Mouse (Mus musculus): ENCODE results near the gene Vmn1r51. TPM values are rescaled to one million over a fixed set of nuclear protein-coding genes. Genes with fewer than 3 reads are reported as not detected.
"Not testable (repeated sequence)": the region's sequence is repeated elsewhere in the genome, so short reads cannot be mapped to it uniquely, and the experiment has no call there.

Vmn1r51 gene
- 0.08 TPM in 1 of 2 replicates, not detected in the other for polyA plus RNA-seq (2014; fragmentation: Nextera tagmentation; extraction: Ambion mirVana)

- not testable (repeated sequence) for H3K4me3 ChIP-seq (ENCODE audit: low read depth, low read length); H3K36me3 ChIP-seq (ENCODE audit: control insufficient read depth, insufficient read depth, low read length); H3K9ac ChIP-seq (ENCODE audit: low read length); H3K27me3 ChIP-seq (ENCODE audit: control insufficient read depth, insufficient read depth, low read length); DNase-seq (ENCODE audit: low spot score); H3K27ac ChIP-seq (ENCODE audit: low read depth, low read length); H3K4me2 ChIP-seq (ENCODE audit: low read depth); H3K9me3 ChIP-seq (ENCODE audit: control insufficient read depth, low read length); ATAC-seq (ENCODE audit: insufficient read depth, low FRiP score, low TSS enrichment); H3K4me1 ChIP-seq (ENCODE audit: control insufficient read depth, insufficient read depth, low read length)
- 87% methylated on average over 1 of the region's 1 CpGs for WGBS
These were observed at the start of gene Vmn1r51 for GRCm38 (mm10) chr6:90122296-90122695. TSS of gene Vmn1r51 (plus strand) at chr6:90122596.

DNA sequence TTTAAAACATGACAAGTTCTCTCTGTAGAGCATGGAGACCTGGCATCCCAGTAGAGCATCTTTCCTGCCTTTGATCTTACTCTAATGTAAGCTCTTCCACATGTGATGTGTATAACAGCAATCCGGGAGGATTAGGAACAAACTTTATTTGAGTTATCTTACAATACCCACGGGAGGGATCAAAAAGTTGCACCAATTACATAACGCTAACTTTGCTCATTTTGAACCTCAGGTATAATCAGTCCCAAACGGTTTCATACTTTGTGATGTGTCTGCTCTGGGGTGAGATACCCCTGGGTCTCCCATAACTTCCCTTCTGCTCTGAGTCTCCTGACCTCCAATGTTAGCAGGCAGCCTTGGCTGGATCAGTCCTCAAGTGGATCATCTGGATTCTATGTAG lies 44.0 kb upstream of the Vmn1r51 start, which contains the start of gene Vmn1r49:
Gene Vmn1r49 (minus strand): TSS at position 101 of the 400 bp plus-strand sequence.
- Histone ChIP-seq H3K4me3 (ENCODE audit: low read depth, low read length) (no peak within 1 kb of the TSS), H3K4me1 (ENCODE audit: control insufficient read depth, insufficient read depth, low read length) (no peaks in the 10 kb centered on the region), H3K27ac (ENCODE audit: low read depth, low read length) (no peak within 1 kb of the TSS), H3K36me3 (ENCODE audit: control insufficient read depth, insufficient read depth, low read length) (no peaks in the 10 kb centered on the region), H3K4me2 (ENCODE audit: low read depth) (no peak within 1 kb of the TSS), H3K9ac (ENCODE audit: low read length) (no peak within 1 kb of the TSS), H3K9me3 (ENCODE audit: control insufficient read depth, low read length) (no peaks in the 10 kb centered on the region), H3K27me3 (ENCODE audit: control insufficient read depth, insufficient read depth, low read length) (no peaks in the 10 kb centered on the region)
- WGBS: 81% methylated on average over 4 of the region's 4 CpGs
- DNase-seq (ENCODE audit: low spot score): no peak
- ATAC-seq (ENCODE audit: insufficient read depth, low FRiP score, low TSS enrichment): no peak

- DNase-seq (ENCODE audit: low spot score): no peak
- WGBS: 87% methylated on average over 2 of the region's 2 CpGs
- no peak overlapping the region for H3K4me2 ChIP-seq (ENCODE audit: low read depth)
- no peak for ATAC-seq (ENCODE audit: insufficient read depth, low FRiP score, low TSS enrichment)
- no peaks in the 10 kb centered on the region; the same call in none of the 2 replicates for H3K9me3 ChIP-seq (ENCODE audit: control insufficient read depth, low read length)
- H3K4me1 ChIP-seq (ENCODE audit: control insufficient read depth, insufficient read depth, low read length): no peaks in the 10 kb centered on the region
- H3K36me3 ChIP-seq (ENCODE audit: control insufficient read depth, insufficient read depth, low read length): no peaks in the 10 kb centered on the region
- no peak overlapping the region for H3K27ac ChIP-seq (ENCODE audit: low read depth, low read length)
- H3K9ac ChIP-seq (ENCODE audit: low read length): no peak overlapping the region
- no peaks in the 10 kb centered on the region for H3K27me3 ChIP-seq (ENCODE audit: control insufficient read depth, insufficient read depth, low read length)
- no peak overlapping the region for H3K4me3 ChIP-seq (ENCODE audit: low read depth, low read length)
These were observed 21.8 kb upstream of the Vmn1r51 start for GRCm38 (mm10) chr6:90100566-90100965.

- no peaks in the 10 kb centered on the region for H3K27me3 ChIP-seq (ENCODE audit: control insufficient read depth, insufficient read depth, low read length)
- no peak for ATAC-seq (ENCODE audit: insufficient read depth, low FRiP score, low TSS enrichment)
- H3K36me3 ChIP-seq (ENCODE audit: control insufficient read depth, insufficient read depth, low read length): no peaks in the 10 kb centered on the region
- no peak within 1 kb of the TSS for H3K9ac ChIP-seq (ENCODE audit: low read length)
- no peaks in the 10 kb centered on the region; the same call in none of the 2 replicates for H3K9me3 ChIP-seq (ENCODE audit: control insufficient read depth, low read length)
- 67% methylated on average over 2 of the region's 2 CpGs for WGBS
- H3K4me2 ChIP-seq (ENCODE audit: low read depth): no peak within 1 kb of the TSS
- H3K4me1 ChIP-seq (ENCODE audit: control insufficient read depth, insufficient read depth, low read length): no peaks in the 10 kb centered on the region
- no peak within 1 kb of the TSS for H3K4me3 ChIP-seq (ENCODE audit: low read depth, low read length)
- no peak for DNase-seq (ENCODE audit: low spot score)
- H3K27ac ChIP-seq (ENCODE audit: low read depth, low read length): no peak within 1 kb of the TSS
These were observed 21.3 kb upstream of the Vmn1r51 start, which contains the start of gene Vmn1r50 for GRCm38 (mm10) chr6:90101130-90101529. TSS of gene Vmn1r50 (plus strand) at chr6:90101430.

DNA sequence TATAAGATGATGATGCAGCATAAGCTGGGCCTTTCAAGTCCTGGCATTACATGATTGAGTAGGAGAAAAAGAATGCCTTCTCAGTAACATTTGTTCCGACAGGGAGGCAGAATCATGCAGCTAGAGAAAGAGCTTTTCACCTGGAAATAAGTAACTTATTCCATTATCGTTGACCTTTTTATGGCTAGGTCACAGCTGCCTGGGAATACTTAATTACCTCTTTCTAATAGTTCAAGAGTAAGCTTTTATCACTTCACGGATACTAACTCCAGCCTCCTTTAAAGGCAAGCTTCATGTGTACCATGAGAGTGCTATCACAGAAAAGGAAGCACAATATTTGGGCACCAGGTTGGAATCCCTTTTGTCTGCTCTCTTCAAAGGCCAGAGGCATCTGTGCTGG lies 37.7 kb downstream of the Vmn1r51 start:
- H3K36me3 ChIP-seq (ENCODE audit: control insufficient read depth, insufficient read depth, low read length): no peaks in the 10 kb centered on the region
- no peak for DNase-seq (ENCODE audit: low spot score)
- 78% methylated on average over 3 of the region's 3 CpGs for WGBS

GRCm38 (mm10) chr6:90174508-90174907 lies 52.1 kb downstream of the Vmn1r51 start, which contains the start of gene Vmn1r52:
TSS of gene Vmn1r52 (plus strand) at chr6:90174808.
- H3K36me3 ChIP-seq (ENCODE audit: control insufficient read depth, insufficient read depth, low read length): no peaks in the 10 kb centered on the region
- DNase-seq (ENCODE audit: low spot score) (no peak), ATAC-seq (ENCODE audit: insufficient read depth, low FRiP score, low TSS enrichment) (no peak)
- no peak within 1 kb of the TSS for H3K27ac ChIP-seq (ENCODE audit: low read depth, low read length)
- no peaks in the 10 kb centered on the region for H3K27me3 ChIP-seq (ENCODE audit: control insufficient read depth, insufficient read depth, low read length)
- H3K9me3 ChIP-seq (ENCODE audit: control insufficient read depth, low read length): no peaks in the 10 kb centered on the region
- no peak within 1 kb of the TSS for H3K9ac ChIP-seq (ENCODE audit: low read length)
- 80% methylated on average over 2 of the region's 2 CpGs for WGBS
- H3K4me3 ChIP-seq (ENCODE audit: low read depth, low read length): no peak within 1 kb of the TSS
- H3K4me1 ChIP-seq (ENCODE audit: control insufficient read depth, insufficient read depth, low read length): no peaks in the 10 kb centered on the region
- H3K4me2 ChIP-seq (ENCODE audit: low read depth): no peak within 1 kb of the TSS

More for the DNA sequence above, 37.7 kb downstream of the Vmn1r51 start:
- no peaks in the 10 kb centered on the region for H3K27me3 ChIP-seq (ENCODE audit: control insufficient read depth, insufficient read depth, low read length)
- no peaks in the 10 kb centered on the region for H3K4me1 ChIP-seq (ENCODE audit: control insufficient read depth, insufficient read depth, low read length)
- no peak overlapping the region for H3K9ac ChIP-seq (ENCODE audit: low read length)
- H3K4me3 ChIP-seq (ENCODE audit: low read depth, low read length): no peak overlapping the region
- no peak for ATAC-seq (ENCODE audit: insufficient read depth, low FRiP score, low TSS enrichment)
- no peak overlapping the region for H3K27ac ChIP-seq (ENCODE audit: low read depth, low read length)
- H3K9me3 ChIP-seq (ENCODE audit: control insufficient read depth, low read length): 0 out of 2 replicates have a peak, but pooled peaks cover 4% of the 10 kb centered on the region
- H3K4me2 ChIP-seq (ENCODE audit: low read depth): no peak overlapping the region

Other genes with a start within 250 kb of the Vmn1r51 start
- gene Vmn1r42, start 246.2 kb upstream of the Vmn1r51 start, polyA plus RNA-seq (2014; fragmentation: Nextera tagmentation; extraction: Ambion mirVana): not detected in 2 replicates
- not detected in 2 replicates for gene Vmn1r43, start 246.2 kb upstream of the Vmn1r51 start, polyA plus RNA-seq (2014; fragmentation: Nextera tagmentation; extraction: Ambion mirVana)
- not detected in 2 replicates for gene Vmn1r44, start 238.9 kb upstream of the Vmn1r51 start, polyA plus RNA-seq (2014; fragmentation: Nextera tagmentation; extraction: Ambion mirVana)
- gene Vmn1r45, start 182.0 kb upstream of the Vmn1r51 start, polyA plus RNA-seq (2014; fragmentation: Nextera tagmentation; extraction: Ambion mirVana): not detected in 2 replicates
- gene Vmn1r46, start 153.3 kb upstream of the Vmn1r51 start, polyA plus RNA-seq (2014; fragmentation: Nextera tagmentation; extraction: Ambion mirVana): not detected in 2 replicates
- gene Vmn1r47, start 106.4 kb upstream of the Vmn1r51 start, polyA plus RNA-seq (2014; fragmentation: Nextera tagmentation; extraction: Ambion mirVana): not detected in 2 replicates
- not detected in 2 replicates for gene Vmn1r48, start 85.8 kb upstream of the Vmn1r51 start, polyA plus RNA-seq (2014; fragmentation: Nextera tagmentation; extraction: Ambion mirVana)
- gene Vmn1r49, start 44.1 kb upstream of the Vmn1r51 start, polyA plus RNA-seq (2014; fragmentation: Nextera tagmentation; extraction: Ambion mirVana): not detected in 2 replicates
- gene Vmn1r50, start 21.2 kb upstream of the Vmn1r51 start, polyA plus RNA-seq (2014; fragmentation: Nextera tagmentation; extraction: Ambion mirVana): not detected in 2 replicates
- gene Vmn1r52, start 52.2 kb downstream of the Vmn1r51 start, polyA plus RNA-seq (2014; fragmentation: Nextera tagmentation; extraction: Ambion mirVana): not detected in 2 replicates
- not detected in 2 replicates for gene V1ra8, start 80.2 kb downstream of the Vmn1r51 start, polyA plus RNA-seq (2014; fragmentation: Nextera tagmentation; extraction: Ambion mirVana)
- gene Vmn1r53, start 101.8 kb downstream of the Vmn1r51 start, polyA plus RNA-seq (2014; fragmentation: Nextera tagmentation; extraction: Ambion mirVana): not detected in 2 replicates
- not detected in 2 replicates for gene Vmn1r54, start 123.7 kb downstream of the Vmn1r51 start, polyA plus RNA-seq (2014; fragmentation: Nextera tagmentation; extraction: Ambion mirVana)
- gene BC048671, start 178.6 kb downstream of the Vmn1r51 start, polyA plus RNA-seq (2014; fragmentation: Nextera tagmentation; extraction: Ambion mirVana): not detected in 2 replicates
- gene Chst13, start 202.6 kb downstream of the Vmn1r51 start, polyA plus RNA-seq (2014; fragmentation: Nextera tagmentation; extraction: Ambion mirVana): not detected in 2 replicates
- not detected in 2 replicates for gene Uroc1, start 210.7 kb downstream of the Vmn1r51 start, polyA plus RNA-seq (2014; fragmentation: Nextera tagmentation; extraction: Ambion mirVana)
- gene Zxdc, start 246.9 kb downstream of the Vmn1r51 start, polyA plus RNA-seq (2014; fragmentation: Nextera tagmentation; extraction: Ambion mirVana): 11.5 and 15.1 TPM in 2 replicates